Mouse (Mus musculus) liver, embryonic 14.5 days (tissue): ENCODE data around the gene Tmem270.
"Not testable (repeated sequence)": the region's sequence is repeated elsewhere in the genome, so short reads cannot be mapped to it uniquely, and the experiment has no call there.

Experiments used
- CTCF ChIP-seq: IDR thresholded peaks from 2 replicates; pipeline ENCODE4 v1.5.1; 2016; ENCODE audit warnings: antibody characterized with exemption, low read depth, control low read depth
- EP300 ChIP-seq: IDR thresholded peaks from 2 replicates; pipeline ENCODE4 v1.6.1; 2016; ENCODE audit warnings: antibody characterized with exemption, low read depth

DNA sequence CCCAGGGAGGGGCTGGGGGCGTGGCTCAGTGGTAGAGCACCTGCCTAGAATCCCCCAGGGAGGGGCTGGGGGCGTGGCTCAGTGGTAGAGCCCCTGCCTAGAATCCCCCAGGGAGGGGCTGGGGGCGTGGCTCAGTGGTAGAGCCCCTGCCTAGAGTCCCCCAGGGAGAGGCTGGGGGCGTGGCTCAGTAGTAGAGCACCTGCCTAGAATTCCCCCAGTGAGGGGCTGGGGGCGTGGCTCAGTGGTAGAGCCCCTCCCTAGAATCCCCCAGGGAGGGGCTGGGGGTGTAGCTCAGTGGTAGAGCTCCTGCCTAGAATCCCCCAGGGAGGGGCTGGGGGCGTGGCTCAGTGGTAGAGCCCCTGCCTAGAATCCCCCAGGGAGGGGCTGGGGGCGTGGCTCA, 33.0 kb upstream of the Tmem270 start:
- TF ChIP-seq CTCF, EP300: not testable (repeated sequence)
